Mouse (Mus musculus) v-Abl transformed pro-B cells (cell line): ENCODE data around the gene Homer2.

ENCODE experiments used
- in situ Hi-C, 2 experiments: fragments of 400-800 bp; cut with MboI; formaldehyde crosslinking; loops; one replicate each; pipeline ENCODE4 v1.15.1; 2025; ENCODE audit not compliant: unreplicated experiment in 2 of 2

Gene Homer2

DNA sequence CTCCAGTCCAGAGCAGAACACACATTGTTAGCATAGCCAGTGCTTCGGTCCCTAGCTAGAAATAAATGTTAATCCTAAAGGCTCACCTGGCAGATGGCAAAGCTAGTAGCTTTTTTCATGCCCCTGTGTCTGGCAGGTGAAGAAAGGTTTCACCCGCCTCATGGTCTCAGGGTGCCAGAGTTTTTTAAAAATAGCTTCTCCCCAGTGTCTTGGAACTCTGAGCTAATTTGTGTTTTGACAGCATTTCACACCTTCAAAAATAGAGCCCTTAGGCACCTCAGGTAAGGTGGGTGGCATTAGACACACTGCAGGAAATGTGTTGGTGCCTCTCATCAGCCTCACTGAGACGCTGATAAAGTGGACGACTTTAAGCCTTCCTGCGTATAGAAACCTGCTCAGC is 112.3 kb downstream of the Homer2 start:
- in situ Hi-C loops = no loop called here

DNA sequence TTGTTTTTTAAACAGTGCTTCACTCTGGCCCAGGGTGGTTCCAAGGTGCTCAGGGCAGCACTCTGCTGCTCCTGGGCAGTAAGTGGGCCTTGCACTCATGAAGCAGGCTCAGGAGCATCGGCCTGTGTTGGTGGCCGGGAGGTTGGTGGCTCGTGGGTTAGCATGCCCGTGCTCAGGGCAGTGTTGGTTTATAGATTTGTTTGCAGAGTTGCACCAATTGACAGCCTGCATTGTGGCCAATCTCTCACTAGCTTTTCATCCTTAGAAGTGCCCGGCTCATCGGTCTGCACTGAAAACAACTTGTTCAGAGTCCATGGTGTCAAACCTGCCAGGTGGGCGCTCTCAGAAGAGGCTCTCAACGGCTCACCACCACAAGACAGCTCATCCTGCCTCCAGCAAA is 113.9 kb downstream of the Homer2 start:
- in situ Hi-C loops = no loop called here

DNA sequence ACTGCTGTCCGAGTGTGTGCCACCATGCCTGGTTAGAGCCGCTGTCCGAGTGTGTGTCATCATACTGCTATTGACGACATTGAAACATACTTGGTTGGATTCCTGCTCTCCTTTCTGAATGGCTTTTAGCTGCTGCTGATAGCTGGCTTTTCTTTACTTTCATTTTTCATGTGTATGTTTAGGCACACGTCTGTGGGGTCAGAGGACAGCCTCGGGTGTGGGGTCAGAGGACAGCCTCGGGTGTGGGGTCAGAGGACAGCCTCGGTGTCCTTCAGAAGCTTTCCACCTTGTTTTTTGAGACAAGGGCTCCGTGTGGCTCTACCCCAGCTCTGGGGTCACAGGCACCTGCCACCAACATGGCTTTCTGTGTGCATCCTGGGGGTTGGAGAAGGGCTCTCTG is 114.6 kb downstream of the Homer2 start:
- in situ Hi-C loops = no loop called here

DNA sequence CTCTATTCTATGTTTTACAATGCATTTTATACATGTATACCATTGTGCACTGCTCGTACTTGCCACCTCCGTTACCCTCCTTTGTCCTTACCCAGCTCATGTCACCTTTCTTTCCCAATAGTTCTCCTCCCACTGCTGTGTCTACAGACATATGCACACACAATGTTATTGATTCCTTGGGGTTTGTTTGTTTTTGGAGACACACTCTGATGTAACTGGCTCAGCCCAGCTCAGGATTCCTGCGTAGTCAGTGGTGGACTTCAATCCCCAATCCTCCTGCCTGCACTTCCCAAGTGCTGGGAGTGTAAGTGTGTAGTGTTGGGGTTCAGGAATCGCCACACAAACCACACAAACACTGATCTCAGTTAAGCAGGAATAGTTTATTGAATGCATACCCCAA is 120.1 kb downstream of the Homer2 start:
- in situ Hi-C loops = loop anchor here in 1 of 2 experiments (10.0 kb wide), 1 partner anchor 198 kb away; the partner anchor contains the start of gene 3110040N11Rik

DNA sequence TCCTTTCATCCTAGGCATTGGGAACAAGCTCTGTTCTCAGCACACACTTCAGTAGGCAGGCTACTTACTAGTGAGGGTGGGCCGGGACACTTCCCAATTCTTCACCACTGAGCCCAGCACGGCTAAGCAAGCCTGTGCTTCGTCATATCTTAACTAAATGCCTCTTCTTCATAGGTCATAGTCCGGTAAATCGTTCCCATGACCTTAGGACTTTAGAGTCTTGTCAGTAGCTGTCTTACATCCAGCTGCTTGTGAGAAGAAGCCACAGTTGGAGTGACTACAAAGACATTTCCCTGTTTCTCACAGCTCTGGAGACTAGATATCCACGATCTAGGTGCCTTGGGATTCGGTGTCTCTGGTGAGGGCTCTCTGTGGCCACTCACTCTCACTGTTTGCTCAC is 122.0 kb downstream of the Homer2 start:
- in situ Hi-C loops = loop anchor here in 1 of 2 experiments (10.0 kb wide), 1 partner anchor 199 kb away; the partner anchor contains the start of gene 3110040N11Rik

DNA sequence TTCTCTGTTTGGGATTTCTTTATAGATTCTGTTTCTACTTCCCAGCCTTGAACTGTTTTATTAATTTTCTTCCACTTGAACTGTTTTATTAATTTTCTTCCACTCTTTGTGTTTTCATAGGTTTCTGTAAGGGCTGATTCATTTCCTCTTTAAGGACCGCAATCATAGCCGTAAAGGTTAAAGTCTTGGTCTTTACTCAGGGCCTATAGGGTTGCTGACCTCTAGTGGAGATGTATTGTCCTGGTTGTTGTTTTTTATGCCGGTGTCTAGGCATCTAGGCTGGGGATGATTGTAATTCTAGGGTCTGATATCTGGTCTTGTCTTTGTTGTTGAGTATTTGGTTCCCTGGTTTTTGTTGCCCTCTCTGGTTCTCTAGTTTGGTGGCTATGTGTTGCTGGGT is 123.8 kb downstream of the Homer2 start:
- in situ Hi-C loops = loop anchor here in 1 of 2 experiments (10.0 kb wide), 1 partner anchor 201 kb away; the partner anchor contains the start of gene 3110040N11Rik

DNA sequence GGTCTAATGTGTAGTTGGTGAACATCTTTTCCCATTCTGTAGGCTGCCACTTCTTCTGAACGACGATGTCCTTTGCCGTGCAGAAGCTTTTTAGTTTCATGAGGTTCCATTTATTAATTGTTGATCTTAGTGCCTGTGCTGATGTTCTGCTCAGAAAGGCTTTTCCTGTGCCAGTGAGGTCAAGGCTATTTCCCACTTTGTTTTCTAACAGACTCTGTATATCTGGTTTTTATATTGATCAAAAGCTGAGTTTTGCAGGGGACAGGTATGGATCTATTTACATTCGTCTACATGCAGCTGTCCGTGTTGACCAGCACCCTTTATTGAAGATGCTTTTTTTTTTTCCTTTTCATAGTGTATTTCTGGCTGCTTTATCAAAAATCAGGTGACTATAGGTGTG is 128.0 kb downstream of the Homer2 start:
- in situ Hi-C loops = no loop called here

DNA sequence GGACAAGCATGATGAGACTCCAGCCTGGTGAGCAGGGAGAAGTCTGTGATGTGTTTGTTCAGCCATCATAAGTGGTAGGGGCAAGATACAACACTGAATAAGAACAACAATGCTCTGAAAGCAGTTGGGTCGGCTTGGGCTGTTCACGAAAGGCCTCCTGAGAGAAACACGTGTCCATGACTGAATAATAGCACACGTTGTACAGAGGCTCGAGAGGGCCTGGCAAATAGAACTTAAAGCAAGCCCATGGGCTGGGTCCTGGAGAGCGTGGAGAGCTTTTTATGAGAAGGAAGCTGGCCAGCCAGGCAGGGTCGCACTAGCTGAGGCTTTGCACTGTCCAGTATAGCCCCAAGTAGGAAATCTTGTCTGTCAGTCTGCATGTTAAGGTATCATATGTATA is 128.9 kb downstream of the Homer2 start:
- in situ Hi-C loops = no loop called here

DNA sequence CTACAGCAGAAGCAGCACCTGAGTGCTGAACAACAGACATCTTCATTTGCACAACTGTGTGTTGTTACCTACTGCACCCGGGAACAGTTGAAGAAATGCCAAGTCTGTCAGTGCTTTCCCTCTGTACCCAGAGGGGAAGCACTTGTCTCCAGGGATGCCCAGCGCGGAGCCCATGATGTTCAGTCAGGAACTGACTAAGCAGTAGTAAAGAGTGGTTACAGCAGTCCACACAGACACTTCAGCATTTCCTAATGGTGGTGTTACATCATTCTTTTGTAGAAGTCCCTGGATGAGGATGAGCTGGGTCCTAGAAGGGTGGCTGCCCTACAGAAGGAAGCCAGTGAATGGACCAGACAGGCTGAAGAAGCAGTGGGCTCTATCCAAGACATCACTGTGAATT is 129.5 kb downstream of the Homer2 start:
- in situ Hi-C loops = no loop called here

DNA sequence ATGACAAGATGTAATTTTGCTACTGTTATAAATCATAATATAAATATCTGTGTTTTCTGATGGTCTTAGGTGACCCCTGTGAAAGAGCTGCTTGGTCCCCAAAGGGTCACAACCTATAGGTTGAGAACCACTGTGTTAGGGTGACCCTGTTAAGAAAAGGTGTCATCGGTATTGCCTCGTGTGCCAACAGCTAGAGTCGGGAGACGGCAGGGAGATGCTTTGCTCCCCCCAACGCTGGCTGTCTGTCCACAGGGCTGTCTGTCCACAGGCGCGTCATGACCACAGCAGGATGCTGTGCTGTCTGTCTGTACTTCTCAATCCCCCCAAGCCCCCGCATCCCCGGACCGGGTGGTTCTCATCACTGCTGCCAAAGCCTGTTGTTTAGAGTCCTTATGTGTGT is 131.7 kb downstream of the Homer2 start:
- in situ Hi-C loops = no loop called here

DNA sequence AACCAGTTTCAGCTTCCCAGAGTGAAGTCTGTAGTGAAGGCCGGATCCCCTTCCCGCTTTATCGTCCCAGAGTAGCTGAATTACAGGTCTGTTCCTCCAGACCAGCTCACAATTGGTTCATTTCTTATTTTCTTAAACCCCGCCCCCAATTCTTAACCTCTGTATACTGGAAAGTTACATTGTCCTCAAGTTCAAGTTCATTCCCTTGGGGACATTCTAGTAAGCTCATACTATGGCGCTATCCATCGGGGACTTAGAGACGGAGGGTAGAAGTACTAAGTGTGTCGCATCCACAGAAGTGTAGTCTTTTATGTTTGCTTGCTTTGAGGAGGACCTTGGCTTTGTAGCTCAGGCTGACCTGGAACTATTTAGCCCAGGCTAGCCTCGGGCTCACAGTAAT is 133.5 kb downstream of the Homer2 start:
- in situ Hi-C loops = loop anchor here in 1 of 2 experiments (5.0 to 25.0 kb wide), 2 partner anchors 47 to 412 kb away; no protein-coding TSS in a partner anchor

DNA sequence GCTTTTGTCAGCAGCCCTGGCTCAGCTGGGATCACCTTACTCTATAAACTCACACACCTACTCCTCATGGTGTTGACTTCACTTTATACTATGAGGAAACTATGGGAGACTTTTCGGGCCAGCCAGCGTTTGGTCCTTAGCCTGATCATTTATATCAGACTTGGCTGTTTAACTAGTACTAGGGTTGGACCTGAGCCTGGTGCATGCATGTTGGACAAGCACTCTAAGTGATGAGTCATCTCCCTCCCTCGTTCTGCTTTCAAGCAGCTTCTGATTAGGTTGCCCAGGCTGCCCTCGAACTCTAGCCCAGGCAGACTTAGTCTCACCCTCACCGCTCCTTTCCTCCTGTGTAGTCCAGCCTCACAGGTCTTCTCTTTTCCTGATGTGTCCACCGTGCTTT is 133.9 kb downstream of the Homer2 start:
- in situ Hi-C loops = loop anchor here in 1 of 2 experiments (5.0 to 25.0 kb wide), 2 partner anchors 46 to 411 kb away; no protein-coding TSS in a partner anchor

DNA sequence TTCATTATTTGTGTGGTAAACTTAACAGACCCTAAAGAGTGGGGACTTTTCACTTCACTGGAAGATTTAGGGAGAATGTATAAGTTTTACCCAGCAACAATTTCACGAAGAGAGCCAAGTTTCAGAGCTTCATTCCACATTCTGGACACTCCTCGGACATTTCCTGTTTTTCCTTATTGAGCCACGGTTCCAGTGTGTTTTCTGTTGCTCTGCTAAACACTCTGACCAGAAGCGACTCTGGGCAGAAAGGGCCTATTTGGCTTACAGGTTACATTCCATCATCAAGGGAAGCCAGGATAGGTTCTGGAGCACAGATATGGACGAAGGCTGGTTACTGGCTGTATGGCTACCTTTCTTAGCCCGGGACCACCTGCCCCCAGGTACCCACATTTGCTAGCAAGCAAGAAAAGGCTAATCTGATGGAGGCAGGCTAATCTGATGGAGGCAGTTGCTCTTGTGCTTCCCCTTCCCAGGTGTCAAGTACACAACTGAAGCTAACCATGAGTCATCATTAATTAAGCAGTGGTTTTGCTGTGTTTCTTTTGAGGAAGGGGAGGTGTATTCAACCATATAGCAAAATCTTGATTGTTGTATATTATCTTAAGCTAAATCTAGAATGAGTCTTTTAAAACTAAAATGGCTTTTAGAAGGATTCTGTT is 134.6 kb downstream of the Homer2 start:
- in situ Hi-C loops = loop anchor here in 1 of 2 experiments (5.0 to 25.0 kb wide), 2 partner anchors 45 to 410 kb away; no protein-coding TSS in a partner anchor

DNA sequence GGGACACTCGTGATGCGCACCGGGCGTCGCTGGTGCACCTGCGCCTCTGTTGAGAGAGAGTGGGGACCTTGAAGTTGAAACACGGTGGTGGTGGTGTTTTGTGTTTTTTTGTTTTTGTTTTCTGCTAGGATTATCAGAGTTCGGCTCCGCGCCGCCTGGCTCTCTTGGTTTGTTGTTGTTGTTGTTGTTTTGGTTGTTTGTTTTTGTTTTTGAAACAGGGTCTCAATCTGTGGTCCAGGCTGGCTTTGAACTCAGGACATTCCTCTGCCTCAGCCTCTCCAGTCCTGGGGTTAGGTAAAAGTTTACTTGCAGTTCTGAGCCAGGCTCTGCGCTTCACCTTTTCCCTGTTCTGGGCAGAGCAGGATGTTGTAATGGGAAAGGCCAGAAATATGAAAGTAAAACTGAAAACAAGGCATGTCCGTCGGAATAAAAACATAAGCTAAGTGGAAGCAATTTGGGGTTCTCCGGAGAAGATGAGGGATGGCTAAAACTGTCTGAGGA is 135.3 kb downstream of the Homer2 start:
- in situ Hi-C loops = loop anchor here in 1 of 2 experiments (5.0 to 25.0 kb wide), 2 partner anchors 45 to 410 kb away; no protein-coding TSS in a partner anchor

DNA sequence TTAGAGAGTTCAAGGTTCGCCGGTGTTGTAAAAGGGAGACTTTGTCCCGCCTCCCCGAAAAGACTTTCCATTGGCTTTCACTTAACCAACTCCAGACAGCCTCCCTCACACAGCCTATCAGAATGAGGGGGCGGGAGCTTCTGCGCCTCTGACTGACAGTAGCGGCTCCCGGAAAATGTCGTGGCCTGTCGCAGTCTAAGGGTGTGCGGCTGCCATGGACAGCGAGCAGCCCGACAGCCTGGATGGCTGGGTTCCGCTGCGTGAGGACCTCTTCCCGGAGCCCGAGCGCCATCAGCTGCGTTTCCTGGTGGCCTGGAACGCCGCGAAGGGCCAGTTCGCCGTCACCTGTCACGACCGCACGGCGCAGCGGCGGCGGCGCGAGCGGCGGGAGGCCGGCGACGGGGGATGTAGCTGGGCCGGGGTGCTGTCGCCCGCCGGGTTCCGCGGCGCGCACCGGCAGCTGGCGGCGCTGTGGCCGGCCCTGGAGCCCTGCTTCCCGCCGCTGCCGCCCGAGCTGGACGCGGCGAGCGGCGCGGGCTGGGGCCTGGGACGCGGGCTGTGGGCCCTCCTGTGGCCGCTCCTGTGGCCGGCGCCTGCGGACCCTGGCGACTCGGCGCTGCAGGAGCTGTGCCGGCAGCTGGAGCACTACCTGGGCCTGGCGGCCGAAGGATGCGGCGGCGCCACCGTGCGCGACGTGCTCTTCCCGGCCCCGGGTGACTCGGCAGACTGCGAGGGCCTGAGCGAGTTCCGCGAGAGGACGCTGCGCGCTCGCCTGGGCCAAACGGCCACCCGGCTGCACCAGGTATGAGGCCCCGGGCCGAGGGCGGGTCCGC is 136.0 kb downstream of the Homer2 start, which contains the start of gene Whamm:
TSS of gene Whamm (plus strand) at position 159 of the 833 bp plus-strand sequence.
- in situ Hi-C loops = loop anchor here in 1 of 2 experiments (5.0 to 25.0 kb wide), 2 partner anchors 44 to 409 kb away; no protein-coding TSS in a partner anchor

DNA sequence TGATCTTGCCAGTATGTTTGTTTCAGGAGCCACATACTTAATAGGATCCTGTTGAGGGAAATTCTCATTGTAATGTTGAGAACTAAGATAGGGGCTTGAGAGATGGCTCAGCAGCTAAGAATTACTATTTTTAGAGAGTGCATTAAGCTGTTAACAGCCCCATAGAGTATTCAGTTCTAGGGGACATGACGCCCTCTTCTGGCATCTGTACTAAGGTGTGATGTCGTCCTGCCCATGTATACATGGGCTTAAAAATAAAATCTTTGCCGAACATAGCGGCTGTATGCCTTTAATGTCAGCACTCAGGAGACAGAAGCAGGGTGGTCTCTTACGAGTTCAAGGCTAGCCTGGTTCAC is 136.6 kb downstream of the Homer2 start:
- in situ Hi-C loops = loop anchor here in 1 of 2 experiments (5.0 to 25.0 kb wide), 2 partner anchors 43 to 408 kb away; no protein-coding TSS in a partner anchor

DNA sequence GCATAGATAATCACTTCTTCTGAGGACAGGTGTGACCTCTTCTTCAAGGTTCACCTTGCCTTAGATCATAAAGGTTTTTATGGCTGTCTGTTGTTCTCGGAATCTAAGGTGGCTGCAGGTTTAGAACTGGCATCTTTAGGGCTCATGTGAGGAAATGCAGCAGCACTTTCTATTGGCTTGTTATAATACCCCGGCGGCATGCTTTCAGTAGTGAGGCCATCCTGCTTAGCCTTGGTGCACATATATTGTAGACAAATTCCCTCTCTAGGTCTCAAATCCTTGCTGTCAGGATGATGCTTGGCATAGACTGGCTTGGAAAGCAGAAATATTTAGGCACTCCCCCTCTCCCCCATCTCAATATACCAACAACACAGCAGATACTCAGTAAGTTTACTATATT is 137.1 kb downstream of the Homer2 start:
- in situ Hi-C loops = loop anchor here in 1 of 2 experiments (5.0 to 25.0 kb wide), 2 partner anchors 43 to 408 kb away; no protein-coding TSS in a partner anchor

DNA sequence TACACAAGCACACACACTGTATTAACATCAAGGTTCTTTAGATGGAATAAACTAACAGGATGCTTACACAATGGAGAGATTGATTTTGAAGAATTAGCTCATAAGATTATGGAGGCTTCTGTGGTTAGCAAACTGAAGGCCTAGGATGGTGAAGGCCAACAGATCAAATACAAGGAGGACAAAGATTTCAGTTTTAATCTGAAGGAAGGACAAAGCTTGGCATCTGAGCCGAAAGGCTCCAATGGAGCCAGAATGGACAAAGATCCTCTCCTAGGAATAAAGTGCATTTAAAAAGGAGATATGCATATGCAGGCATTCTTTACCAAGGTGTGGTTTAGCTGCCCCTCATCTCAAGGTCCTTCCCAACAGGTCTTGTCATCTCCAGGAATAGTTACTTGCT is 137.5 kb downstream of the Homer2 start:
- in situ Hi-C loops = loop anchor here in 1 of 2 experiments (5.0 to 25.0 kb wide), 2 partner anchors 43 to 408 kb away; no protein-coding TSS in a partner anchor

DNA sequence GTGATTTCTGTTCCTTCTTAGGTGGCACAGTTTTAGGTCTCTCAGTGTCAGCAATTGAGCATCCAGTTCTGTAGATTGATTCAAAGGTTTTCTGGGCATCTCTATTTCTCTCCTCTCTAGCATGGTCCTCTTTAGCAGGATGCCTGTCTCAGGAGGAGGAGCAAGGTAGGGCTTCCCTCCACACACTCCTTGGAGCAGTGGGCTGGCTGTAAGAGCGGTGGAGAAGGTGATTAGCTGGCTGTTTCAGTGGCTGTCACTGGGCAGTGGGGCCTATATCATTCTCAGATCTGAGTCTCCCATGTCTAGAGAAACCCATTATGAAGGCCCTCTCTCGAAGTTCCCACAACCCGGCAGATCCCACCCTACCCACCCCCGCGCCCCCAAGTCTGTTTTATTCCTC is 139.9 kb downstream of the Homer2 start:
- in situ Hi-C loops = loop anchor here in 1 of 2 experiments (25.0 kb wide), 1 partner anchor 405 kb away; no protein-coding TSS in a partner anchor

DNA sequence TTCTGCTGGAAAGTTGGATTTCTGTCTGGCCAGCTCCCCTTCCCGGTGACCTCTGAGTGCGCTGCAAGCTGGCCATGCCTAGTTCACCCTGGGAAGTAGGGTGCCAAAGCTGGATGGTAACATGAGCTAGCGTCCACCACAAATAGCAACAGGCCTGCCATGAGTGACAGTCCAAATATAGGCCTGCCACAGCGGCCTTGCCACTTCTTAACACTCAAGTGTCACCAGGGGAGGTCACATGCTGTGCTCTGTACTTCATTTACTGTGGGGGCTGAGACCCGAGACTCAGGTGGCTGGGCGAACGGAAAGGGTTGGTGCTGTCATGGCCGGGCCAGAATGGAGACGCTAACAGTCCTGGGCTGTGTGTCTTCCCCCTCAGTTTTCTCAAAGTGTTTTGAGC is 140.4 kb downstream of the Homer2 start, which contains the start of gene Fsd2:
TSS of gene Fsd2 (minus strand) at position 53 of the 400 bp plus-strand sequence.
- in situ Hi-C loops = loop anchor here in 1 of 2 experiments (25.0 kb wide), 1 partner anchor 405 kb away; no protein-coding TSS in a partner anchor
